10 mouse cellular contexts compared by ENCODE assay signal in the genomic region with DNA sequence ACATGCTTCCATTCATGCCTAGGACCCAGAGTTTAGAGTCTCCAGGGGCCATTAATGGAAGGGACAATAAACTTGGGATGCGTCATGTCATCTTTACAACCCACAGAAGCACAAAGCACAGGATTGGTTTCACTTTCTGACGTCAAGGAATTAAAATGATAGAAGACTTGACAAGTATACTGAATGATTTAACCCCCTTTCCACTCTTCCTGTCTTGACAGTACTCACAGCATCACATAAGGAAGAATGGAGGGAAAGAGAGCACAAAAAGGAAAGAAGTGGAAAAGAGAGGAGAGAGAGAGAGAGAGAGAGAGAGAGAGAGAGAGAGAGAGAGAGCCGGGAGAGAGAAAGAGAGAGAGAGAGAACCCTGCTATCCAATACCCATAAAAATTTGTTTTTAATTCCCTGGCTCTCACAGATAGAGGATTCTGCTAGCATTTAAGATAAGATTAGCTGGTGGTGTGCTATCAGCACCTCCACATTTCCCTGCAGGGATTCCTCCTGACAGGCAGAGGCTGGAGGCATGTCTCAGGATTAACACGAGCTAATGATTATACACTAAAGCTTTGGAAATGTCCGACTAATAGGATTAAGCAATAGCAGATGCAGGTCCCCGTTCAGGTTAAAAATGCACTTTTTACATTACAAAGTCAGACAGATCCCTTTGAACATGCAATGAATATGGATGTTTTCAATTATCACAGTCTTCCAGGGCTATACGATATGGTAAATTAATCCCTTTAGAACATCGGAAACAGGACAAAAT.
DNase-seq lines count a peak whose midpoint lies in the region; ATAC-seq and TF ChIP-seq lines count a peak whose summit lies in the region.
"Had no signal": no experiment of that assay in that cellular context is flagged by ENCODE, and none has a peak within 500 bp of the region (broad histone marks: within the 10 kb centered on the region; RNA-seq: fewer than 3 reads in every experiment).

No protein-coding gene starts in this region.

- no peak for ATAC-seq in hindbrain, embryonic 16.5 days
- no peak for ATAC-seq in liver, postnatal 0 days

- no peak for TF ChIP-seq POLR2A in CH12.LX (IDR thresholded peaks at IDR 0.05; ENCODE audit: low read depth, low read length)

- H3K27ac ChIP-seq in CH12.LX (ENCODE audit: insufficient read depth, low read depth) = no peak overlapping the region
- H3K27ac ChIP-seq in hindbrain, embryonic 16.5 days (ENCODE audit: low read depth, low read length) = no peak overlapping the region
- H3K27ac ChIP-seq in liver, postnatal 0 days (ENCODE audit: low read depth) = no peak overlapping the region

- peaks cover 0 to 20% of the 10 kb centered on the region in 2 experiments; a peak in 3 of 4 replicates for H3K4me1 ChIP-seq in CH12.LX (ENCODE audit: control insufficient read depth in 1 of 2, insufficient read depth in 2 of 2)
- peaks cover 6% of the 10 kb centered on the region; the same call in 1 of the 2 replicates for H3K4me1 ChIP-seq in hindbrain, embryonic 16.5 days (ENCODE audit: control insufficient read depth, insufficient read depth, low read depth, low read length)
- H3K4me1 ChIP-seq in liver, postnatal 0 days (ENCODE audit: insufficient read depth) = no peaks in the 10 kb centered on the region

- TF ChIP-seq EP300 in CH12.LX (IDR thresholded peaks at IDR 0.05; ENCODE audit: low read length) = no peak
- TF ChIP-seq EP300 in liver, postnatal 0 days (IDR thresholded peaks at IDR 0.05; ENCODE audit: low read depth) = no peak

- no peak for DNase-seq in CH12.LX (ENCODE audit: extremely low read depth)
- DNase-seq in embryo, embryonic 10 days (ENCODE audit: low spot score) = peak; percentile 45
- no peak for DNase-seq in liver, postnatal 0 days
- DNase-seq in spleen, adult 18-20 months = no peak
- no peak for DNase-seq in gastrocnemius, postnatal 25 days
- DNase-seq in cerebellum, adult 8-10 months = no peak
- DNase-seq: lung, adult 2 months; right cerebral cortex, postnatal 4 days; thymus, postnatal 14 days had no signal

- WGBS in hindbrain, embryonic 16.5 days = 11% methylated on average over 8 of the region's 8 CpGs
- 24% methylated on average over 8 of the region's 8 CpGs for WGBS in liver, postnatal 0 days (ENCODE audit: insufficient replicate concordance)

- TF ChIP-seq CTCF in CH12.LX (conservative IDR thresholded peaks at IDR 0.05 in 1 of 2, IDR thresholded peaks at IDR 0.05 in 1 of 2; ENCODE audit: low read depth in 2 of 2, low read length in 2 of 2) = no peak
- no peak for TF ChIP-seq CTCF in liver, postnatal 0 days (IDR thresholded peaks at IDR 0.05; ENCODE audit: low read depth)

- H3K4me3 ChIP-seq in CH12.LX (replicated peaks in 1 of 3; ENCODE audit: low read depth in 2 of 3, low read length in 2 of 3, poor library complexity in 1 of 3) = no peak overlapping the region
- H3K4me3 ChIP-seq in hindbrain, embryonic 16.5 days (ENCODE audit: low read length) = no peak overlapping the region
- peak overlapping the region; percentile 22 for H3K4me3 ChIP-seq in liver, postnatal 0 days (ENCODE audit: low read depth, low read length)

- dilution Hi-C loops in CH12.LX (cut with MboI; ENCODE audit: extremely low pct_ligation_motif_present, extremely low pct_unique_long_range_greater_than_20kb, low sequenced_read_pairs) = no loop called here

- H3K79me2 ChIP-seq in CH12.LX (replicated peaks; ENCODE audit: control insufficient read depth, extremely low read depth, insufficient read depth, poor library complexity, severe bottlenecking) = no peaks in the 10 kb centered on the region

- no peaks in the 10 kb centered on the region for H3K36me3 ChIP-seq in CH12.LX (replicated peaks in 1 of 2; ENCODE audit: control insufficient read depth in 1 of 2, insufficient read depth in 1 of 2, low read length in 1 of 2)
- no peaks in the 10 kb centered on the region for H3K36me3 ChIP-seq in hindbrain, embryonic 16.5 days (ENCODE audit: control insufficient read depth, insufficient read depth, low read length)
- no peaks in the 10 kb centered on the region for H3K36me3 ChIP-seq in liver, postnatal 0 days (replicated peaks; ENCODE audit: insufficient read depth, low read length)

- H3K4me2 ChIP-seq in CH12.LX (ENCODE audit: insufficient read depth, low read depth, poor library complexity, severe bottlenecking) = peak overlapping the region; percentile 94
- peak overlapping the region; percentile 26 for H3K4me2 ChIP-seq in hindbrain, embryonic 16.5 days (ENCODE audit: low read length)
- H3K4me2 ChIP-seq in liver, postnatal 0 days (ENCODE audit: low read depth, low read length) = peak overlapping the region; percentile 54

- peak overlapping the region; percentile 49 for H3K9ac ChIP-seq in CH12.LX (ENCODE audit: insufficient read depth, low read depth)
- no peak overlapping the region for H3K9ac ChIP-seq in hindbrain, embryonic 16.5 days (ENCODE audit: low read depth, low read length)
- H3K9ac ChIP-seq in liver, postnatal 0 days (replicated peaks) = no peak overlapping the region

- no peaks in the 10 kb centered on the region for H3K27me3 ChIP-seq in CH12.LX (replicated peaks)
- no peaks in the 10 kb centered on the region; the same call in 1 of the 2 replicates for H3K27me3 ChIP-seq in hindbrain, embryonic 16.5 days (replicated peaks; ENCODE audit: control insufficient read depth, insufficient read depth, low read length)
- H3K27me3 ChIP-seq in liver, postnatal 0 days (ENCODE audit: insufficient read depth, low read length) = no peaks in the 10 kb centered on the region

- in situ Hi-C loops in CH12.LX (cut with MboI; ENCODE audit: low pct_ligation_motif_present, low pct_unique_long_range_greater_than_20kb, low sequenced_read_pairs) = loop anchor here (25.0 kb wide), 1 partner anchor 239 kb away; no protein-coding TSS in a partner anchor

- no peak for TF ChIP-seq RAD21 in CH12.LX (IDR thresholded peaks at IDR 0.05; ENCODE audit: low read depth, low read length)

- no peaks in the 10 kb centered on the region for H3K9me3 ChIP-seq in CH12.LX (replicated peaks; ENCODE audit: low read length)
- H3K9me3 ChIP-seq in hindbrain, embryonic 16.5 days (ENCODE audit: control insufficient read depth, low read length) = no peaks in the 10 kb centered on the region
- H3K9me3 ChIP-seq in liver, postnatal 0 days (ENCODE audit: low read length) = no peaks in the 10 kb centered on the region

TF ChIP-seq in CH12.LX, 34 proteins besides CTCF, POLR2A, EP300 and RAD21:
- TF ChIP-seq GABPA (IDR thresholded peaks at IDR 0.05; ENCODE audit: insufficient replicate concordance, low read depth, low read length) = no peak
- TF ChIP-seq TBP (conservative IDR thresholded peaks at IDR 0.05; ENCODE audit: low read depth, low read length) = no peak
- no peak for TF ChIP-seq NRF1 (IDR thresholded peaks at IDR 0.05; ENCODE audit: low read depth, low read length)
- no peak for TF ChIP-seq MXI1 (IDR thresholded peaks at IDR 0.05; ENCODE audit: low read depth, low read length)
- no peak; the same call in 1 of the 2 replicates for TF ChIP-seq CHD1 (IDR thresholded peaks at IDR 0.05; ENCODE audit: low read depth, low read length)
- no peak for TF ChIP-seq ELF1 (IDR thresholded peaks at IDR 0.05; ENCODE audit: low read depth, low read length)
- TF ChIP-seq UBTF (IDR thresholded peaks at IDR 0.05; ENCODE audit: low read depth, low read length) = no peak
- no peak for TF ChIP-seq KAT2A (IDR thresholded peaks at IDR 0.05; ENCODE audit: insufficient replicate concordance, low read length)
- TF ChIP-seq MYC (IDR thresholded peaks at IDR 0.05; ENCODE audit: low read depth, low read length) = no peak
- no peak for TF ChIP-seq SMC3 (IDR thresholded peaks at IDR 0.05; ENCODE audit: low read depth, low read length)
- TF ChIP-seq ZMIZ1 (IDR thresholded peaks at IDR 0.05; ENCODE audit: low read depth, low read length) = no peak
- TF ChIP-seq POLR2AphosphoS2 (IDR thresholded peaks at IDR 0.05; ENCODE audit: low read depth, low read length) = no peak
- TF ChIP-seq TCF12 (IDR thresholded peaks at IDR 0.05; ENCODE audit: low read depth, low read length) = no peak

Comparison
In these comparisons a context has a peak if more than half of its experiments do, and no peak if none do; other contexts are left out.
1. H3K4me2 ChIP-seq: peak in every context shown above with its lines; median percentile 94 in CH12.LX; 54 in liver, postnatal 0 days; 26 in hindbrain, embryonic 16.5 days.